Mouse (Mus musculus) heart, embryonic 13.5 days (tissue): Measurements from ENCODE around the gene Trip11. TPM values are rescaled to one million over a fixed set of nuclear protein-coding genes. Genes with fewer than 3 reads are reported as not detected.

Experiments used
- ATAC-seq: fragments of 200-750 bp; cut with Nextera tagmentation; 2 replicates; pipeline ENCODE4 v1.8.0; 2017; ENCODE audit warnings: moderate TSS enrichment; ENCODE audit not compliant: insufficient number of reproducible peaks, low FRiP score, low TSS enrichment; ENCODE audit errors: extremely low read depth
- H3K27ac ChIP-seq: fragments of 300-500 bp; sonication (generic); replicated peaks from 2 replicates; pipeline ENCODE4 v1.5.1; 2015; ENCODE audit warnings: moderate library complexity, mild to moderate bottlenecking, inconsistent platforms
- H3K27me3 ChIP-seq: fragments of 300-500 bp; sonication (generic); replicated peaks from 2 replicates; pipeline ENCODE4 v1.6.1; 2015; ENCODE audit warnings: mild to moderate bottlenecking, inconsistent platforms
- H3K36me3 ChIP-seq: fragments of 300-500 bp; sonication (generic); 2 replicates; pipeline ENCODE4 v1.6.1; 2015; ENCODE audit warnings: mild to moderate bottlenecking, inconsistent platforms
- H3K4me1 ChIP-seq: fragments of 300-500 bp; sonication (generic); 2 replicates; pipeline ENCODE4 v1.6.1; 2015; ENCODE audit warnings: inconsistent platforms
- H3K4me2 ChIP-seq: fragments of 300-500 bp; sonication (generic); 2 replicates; pipeline ENCODE4 v1.6.1; 2015; ENCODE audit warnings: inconsistent platforms, mild to moderate bottlenecking, moderate library complexity
- H3K4me3 ChIP-seq: fragments of 300-500 bp; sonication (generic); 2 replicates; pipeline ENCODE4 v1.5.1; 2015; ENCODE audit warnings: moderate library complexity, mild to moderate bottlenecking, inconsistent platforms
- H3K9ac ChIP-seq: fragments of 300-500 bp; sonication (generic); 2 replicates; pipeline ENCODE4 v1.6.1; 2015; ENCODE audit warnings: inconsistent platforms, mild to moderate bottlenecking, moderate library complexity
- H3K9me3 ChIP-seq: fragments of 300-500 bp; sonication (generic); 2 replicates; pipeline ENCODE4 v1.6.1; 2016; ENCODE audit warnings: inconsistent platforms
- WGBS: fragments of 180-500 bp; shearing (Covaris S2); methylation state at CpG from one replicate; pipeline ENCODE4 v1.1.7; 2015; ENCODE audit warnings: mixed read lengths; 5-methylcytosine and 5-hydroxymethylcytosine counted together
- polyA plus RNA-seq: library from polyadenylated mRNA; unstranded; fragments of >200 nt; fragmentation: Nextera tagmentation; extraction: Ambion mirVana; gene quantifications from 2 replicates; pipeline ENCODE4 v1.2.1, GENCODE M21; 2015

Trip11 gene
- polyA plus RNA-seq, 1 experiment from 2014 or later = 19.5 TPM

- WGBS = 61% methylated on average over 7 of the region's 7 CpGs
- Histone ChIP-seq H3K27me3 (no peaks in the 10 kb centered on the region), H3K4me2 (no peak overlapping the region), H3K9me3 (no peaks in the 10 kb centered on the region), H3K36me3 (0 out of 2 replicates have a peak, but pooled peaks cover 6% of the 10 kb centered on the region), H3K9ac (no peak overlapping the region), H3K4me1 (no peaks in the 10 kb centered on the region), H3K27ac (no peak overlapping the region), H3K4me3 (no peak overlapping the region)
- ATAC-seq = no peak
Measured at GRCm38 (mm10) chr12:101798189-101798922, 114.7 kb downstream of the Trip11 start.

GRCm38 (mm10) chr12:101794458-101794857 is 118.6 kb downstream of the Trip11 start:
- 59% methylated on average over 3 of the region's 3 CpGs for WGBS
- no peak overlapping the region for H3K9ac ChIP-seq

GRCm38 (mm10) chr12:101793221-101793621 is 119.8 kb downstream of the Trip11 start:
- ATAC-seq = no peak
- Histone ChIP-seq H3K36me3 (0 out of 2 replicates have a peak, but pooled peaks cover 2% of the 10 kb centered on the region), H3K27ac (no peak overlapping the region), H3K4me3 (no peak overlapping the region), H3K9ac (no peak overlapping the region), H3K9me3 (no peaks in the 10 kb centered on the region), H3K4me2 (no peak overlapping the region), H3K27me3 (no peaks in the 10 kb centered on the region), H3K4me1 (no peaks in the 10 kb centered on the region)
- 79% methylated on average over 5 of the region's 5 CpGs for WGBS

More at GRCm38 (mm10) chr12:101794458-101794857, 118.6 kb downstream of the Trip11 start:
- Histone ChIP-seq H3K4me2 (no peak overlapping the region), H3K27me3 (no peaks in the 10 kb centered on the region), H3K4me1 (no peaks in the 10 kb centered on the region), H3K36me3 (0 out of 2 replicates have a peak, but pooled peaks cover 3% of the 10 kb centered on the region), H3K27ac (no peak overlapping the region), H3K9me3 (no peaks in the 10 kb centered on the region), H3K4me3 (no peak overlapping the region)
- ATAC-seq = no peak

- ATAC-seq = no peak
- H3K4me3 ChIP-seq = no peak overlapping the region
- no peak overlapping the region for H3K4me2 ChIP-seq
- H3K9ac ChIP-seq = no peak overlapping the region
- H3K4me1 ChIP-seq = no peaks in the 10 kb centered on the region
- no peaks in the 10 kb centered on the region for H3K36me3 ChIP-seq
- 75% methylated on average over 4 of the region's 4 CpGs for WGBS
- H3K27ac ChIP-seq = no peak overlapping the region
- H3K27me3 ChIP-seq = no peaks in the 10 kb centered on the region
- no peaks in the 10 kb centered on the region for H3K9me3 ChIP-seq
Measured at GRCm38 (mm10) chr12:101792684-101793083, 120.4 kb downstream of the Trip11 start.

- no peaks in the 10 kb centered on the region for H3K4me1 ChIP-seq
- H3K9me3 ChIP-seq = no peaks in the 10 kb centered on the region
- no peak overlapping the region for H3K4me3 ChIP-seq
- WGBS = 77% methylated on average over 3 of the region's 3 CpGs
- H3K9ac ChIP-seq = no peak overlapping the region
- H3K36me3 ChIP-seq = peaks cover 11% of the 10 kb centered on the region; the same call in 1 of the 2 replicates
- no peak overlapping the region for H3K4me2 ChIP-seq
- no peak overlapping the region for H3K27ac ChIP-seq
- ATAC-seq = no peak
- no peaks in the 10 kb centered on the region for H3K27me3 ChIP-seq
Measured at GRCm38 (mm10) chr12:101789767-101790166, 123.3 kb downstream of the Trip11 start.

- Histone ChIP-seq H3K4me3 (no peak overlapping the region), H3K27me3 (no peaks in the 10 kb centered on the region), H3K9ac (no peak overlapping the region), H3K9me3 (0 out of 2 replicates have a peak, but pooled peaks cover 4% of the 10 kb centered on the region), H3K4me2 (no peak overlapping the region), H3K4me1 (no peaks in the 10 kb centered on the region), H3K27ac (no peak overlapping the region), H3K36me3 (peaks cover 11% of the 10 kb centered on the region; the same call in 1 of the 2 replicates)
- 72% methylated on average over 3 of the region's 3 CpGs for WGBS
- ATAC-seq = no peak
Measured at GRCm38 (mm10) chr12:101789250-101789649, 123.8 kb downstream of the Trip11 start.

Other genes starting within 250 kb of the Trip11 start
- 0.11 and 0.37 TPM in 2 replicates for gene Tc2n, start 194.7 kb downstream of the Trip11 start, polyA plus RNA-seq
- 154 and 160 TPM in 2 replicates for gene Fbln5, start 94.2 kb downstream of the Trip11 start, polyA plus RNA-seq
- gene Atxn3, start 45.0 kb upstream of the Trip11 start, polyA plus RNA-seq = 7.3 and 7.9 TPM in 2 replicates
- gene Cpsf2, start 62.7 kb upstream of the Trip11 start, polyA plus RNA-seq = 19.4 and 22.0 TPM in 2 replicates
- gene Slc24a4, start 215.5 kb upstream of the Trip11 start, polyA plus RNA-seq = 2.8 TPM in 2 replicates